Mouse (Mus musculus) embryonic fibroblast, embryonic 13.5 days (primary cell): Measurements from ENCODE around the gene Tep1. TPM values are rescaled to one million over a fixed set of nuclear protein-coding genes. Genes with fewer than 3 reads are reported as not detected.
"Not testable (repeated sequence)": the region's sequence is repeated elsewhere in the genome, so short reads cannot be mapped to it uniquely, and the experiment has no call there.

Experiments
- H3K27ac ChIP-seq: 2 replicates; pipeline ENCODE4 v1.5.1; 2012; ENCODE audit warnings: low read length, control low read depth, inconsistent platforms; ENCODE audit not compliant: insufficient read depth
- H3K4me1 ChIP-seq: 2 replicates; pipeline ENCODE4 v1.6.1; 2011; ENCODE audit warnings: low read length; ENCODE audit not compliant: control insufficient read depth, insufficient read depth
- H3K4me3 ChIP-seq: 2 replicates; pipeline ENCODE4 v1.5.1; 2011; ENCODE audit warnings: mild to moderate bottlenecking, control low read depth, low read length; ENCODE audit not compliant: insufficient read depth
- CTCF ChIP-seq: IDR thresholded peaks from 2 replicates; pipeline ENCODE4 v1.5.1; 2011; ENCODE audit warnings: mild to moderate bottlenecking, control low read depth, low read length, moderate library complexity, borderline replicate concordance; ENCODE audit not compliant: insufficient read depth
- POLR2A ChIP-seq: IDR thresholded peaks from 2 replicates; pipeline ENCODE4 v1.6.1; 2011; ENCODE audit warnings: low read depth, mild to moderate bottlenecking, control low read depth, low read length, moderate library complexity
- polyA plus RNA-seq: library from polyadenylated mRNA; stranded (reverse); fragments of >200 nt; gene quantifications from 2 replicates; pipeline ENCODE4 v1.2.4, GENCODE M21; 2011; ENCODE audit warnings: low read depth; ENCODE audit not compliant: missing spikeins, insufficient read length

Gene Tep1
- 26.1 and 30.5 TPM in 2 replicates for polyA plus RNA-seq

DNA sequence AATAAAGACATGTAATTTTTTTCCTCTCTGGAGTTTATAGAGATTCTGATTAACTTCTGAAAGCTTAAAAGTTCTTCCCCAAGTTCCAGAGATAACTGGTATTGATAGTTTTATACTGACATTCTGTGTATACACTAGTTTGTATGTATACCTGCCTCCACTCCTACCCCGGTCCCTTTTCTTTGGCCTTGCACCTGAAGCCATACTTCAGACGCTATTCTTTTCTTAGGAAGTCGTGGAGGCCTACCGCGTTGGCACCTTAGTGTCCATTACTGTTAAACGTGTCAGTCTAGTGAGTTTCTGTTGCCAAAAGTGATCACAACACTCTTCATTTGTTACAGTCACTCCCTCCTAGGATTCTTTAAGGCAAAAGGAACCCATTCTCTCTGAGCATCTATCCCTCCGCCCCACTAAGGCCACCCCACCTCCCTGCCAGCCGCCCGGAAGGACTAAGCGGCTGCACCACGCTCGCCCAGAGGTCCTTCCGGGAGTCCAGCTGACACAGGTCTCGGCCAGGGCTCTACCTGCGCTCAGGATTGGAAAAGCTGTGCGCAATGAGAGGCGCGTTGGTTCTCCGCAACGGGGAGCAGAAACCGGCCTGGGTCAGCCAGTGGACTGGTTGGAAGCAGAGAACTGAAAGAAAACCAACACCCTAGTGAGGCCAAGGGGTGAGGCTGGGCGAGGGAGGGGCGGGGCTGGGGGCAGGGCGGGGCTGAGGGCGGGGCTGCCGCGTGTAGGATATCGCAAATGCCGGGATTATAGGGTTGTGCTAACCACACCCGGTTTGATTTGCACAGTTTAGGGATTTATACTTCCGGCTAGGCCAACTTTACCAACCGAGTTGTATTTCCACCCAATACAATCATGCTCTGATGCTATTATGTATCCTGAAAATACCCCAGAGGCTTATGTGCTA lies at the start of gene Tep1:
Tep1 (minus strand) TSS at position 672 of the 916 bp plus-strand sequence.
- peak within 1 kb of the TSS; percentile 77 for H3K27ac ChIP-seq
- H3K4me3 ChIP-seq: peak within 1 kb of the TSS; percentile 65
- H3K4me1 ChIP-seq: no peaks in the 10 kb centered on the region
- TF ChIP-seq CTCF (no peak), POLR2A (peak; percentile 87)

DNA sequence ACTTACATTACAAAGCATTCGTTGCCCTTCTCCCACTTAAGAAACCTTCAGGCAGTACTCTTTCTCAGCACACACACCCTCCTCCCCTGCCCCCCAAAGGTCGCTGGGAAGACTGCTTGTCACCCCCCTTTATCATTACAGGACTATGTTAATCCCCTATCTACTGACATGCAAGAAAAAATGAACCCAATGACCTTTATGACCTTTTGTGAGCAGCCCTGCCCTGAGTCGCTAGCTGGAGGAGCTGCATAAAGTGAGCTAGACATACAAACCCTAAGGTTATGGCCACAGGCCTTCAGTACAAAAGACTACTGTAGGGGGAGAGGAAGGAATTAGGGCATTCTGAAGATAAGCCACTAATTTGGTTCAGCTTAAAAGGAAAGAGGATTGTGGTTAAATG lies 41.0 kb upstream of the Tep1 start:
- no peak overlapping the region for H3K27ac ChIP-seq
- TF ChIP-seq CTCF: no peak
- TF ChIP-seq POLR2A: no peak
- no peak overlapping the region for H3K4me3 ChIP-seq
- no peaks in the 10 kb centered on the region for H3K4me1 ChIP-seq

- Histone ChIP-seq H3K4me1 (no peaks in the 10 kb centered on the region), H3K4me3 (no peak overlapping the region), H3K27ac (no peak overlapping the region)
- TF ChIP-seq CTCF: no peak
- no peak for TF ChIP-seq POLR2A
These were observed 37.8 kb upstream of the Tep1 start for GRCm38 (mm10) chr14:50908126-50908525.

- H3K27ac ChIP-seq, H3K4me1 ChIP-seq, H3K4me3 ChIP-seq: not testable (repeated sequence)
These were observed 35.0 kb upstream of the Tep1 start for GRCm38 (mm10) chr14:50905327-50905726.

GRCm38 (mm10) chr14:50904828-50905129 lies 34.4 kb upstream of the Tep1 start:
- H3K27ac ChIP-seq: no peak overlapping the region
- TF ChIP-seq POLR2A (no peak), CTCF (no peak)
- H3K4me3 ChIP-seq: no peak overlapping the region
- no peaks in the 10 kb centered on the region; the same call in 1 of the 2 replicates for H3K4me1 ChIP-seq

DNA sequence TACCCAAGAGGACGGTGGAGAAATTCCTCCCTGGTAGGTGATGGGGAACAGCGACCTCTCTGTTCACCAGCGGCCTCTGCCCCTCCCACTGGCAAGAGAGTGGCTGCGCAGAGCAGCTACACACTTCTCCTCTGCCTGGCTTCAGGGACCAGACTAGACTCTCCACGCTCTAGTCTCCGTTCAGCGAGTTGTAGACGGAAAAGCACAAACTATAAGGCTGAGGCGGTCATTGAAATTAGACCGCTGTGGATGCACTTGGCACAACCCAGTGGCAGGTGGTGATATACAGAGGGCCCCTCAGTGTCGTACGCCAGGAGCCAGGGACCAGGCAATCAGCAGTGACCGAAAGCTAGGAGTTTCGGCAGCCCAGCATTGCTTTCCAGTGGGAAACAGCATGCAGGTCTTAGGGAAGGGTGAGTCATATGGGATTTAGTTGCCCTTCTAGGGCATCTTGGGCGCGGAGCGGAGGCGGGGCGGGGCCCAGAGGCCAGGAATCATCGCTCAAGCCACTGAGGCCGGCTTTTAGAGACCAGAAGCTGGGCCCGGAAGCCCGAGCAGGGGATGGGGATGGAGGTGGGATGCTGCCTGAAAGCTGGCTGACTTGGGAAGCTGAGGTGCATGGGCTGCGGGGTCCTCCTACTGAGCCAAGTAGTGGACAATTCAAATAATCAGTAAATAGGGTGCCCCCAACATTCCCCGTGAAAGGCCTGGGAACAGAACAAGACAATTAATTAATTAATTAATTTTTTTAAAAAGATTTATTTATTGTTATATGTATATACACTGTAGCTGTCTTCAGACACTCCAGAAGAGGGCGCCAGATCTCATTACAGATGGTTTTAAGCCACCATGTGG lies 33.8 kb upstream of the Tep1 start:
- TF ChIP-seq POLR2A (peak; percentile 60; the same call in 1 of the 2 replicates), CTCF (peak; percentile 53; the same call in 1 of the 2 replicates)
- Histone ChIP-seq H3K4me3 (peak overlapping the region; percentile 18), H3K27ac (peak overlapping the region; percentile 43), H3K4me1 (no peaks in the 10 kb centered on the region; the same call in 1 of the 2 replicates)

DNA sequence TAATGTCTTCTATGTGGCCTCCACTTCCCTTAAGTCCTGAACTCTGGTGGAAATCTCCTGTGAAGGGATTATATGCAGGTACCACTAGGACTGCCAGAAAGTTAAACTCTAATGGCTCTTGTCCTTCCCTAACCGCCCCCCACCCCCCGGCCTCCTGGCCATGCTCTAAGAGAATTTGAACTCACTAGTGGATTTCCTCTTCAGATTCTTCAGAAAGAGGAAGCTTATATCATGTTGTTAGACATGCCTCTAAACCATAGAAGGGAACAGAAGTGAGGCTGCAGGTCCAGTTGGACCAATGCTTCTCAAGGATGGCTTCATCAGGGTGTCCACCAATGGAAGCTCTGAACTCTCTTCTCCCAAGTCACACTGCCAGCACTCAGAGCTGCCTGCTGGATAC lies 27.6 kb upstream of the Tep1 start:
- not testable (repeated sequence) for H3K27ac ChIP-seq, H3K4me1 ChIP-seq, H3K4me3 ChIP-seq

DNA sequence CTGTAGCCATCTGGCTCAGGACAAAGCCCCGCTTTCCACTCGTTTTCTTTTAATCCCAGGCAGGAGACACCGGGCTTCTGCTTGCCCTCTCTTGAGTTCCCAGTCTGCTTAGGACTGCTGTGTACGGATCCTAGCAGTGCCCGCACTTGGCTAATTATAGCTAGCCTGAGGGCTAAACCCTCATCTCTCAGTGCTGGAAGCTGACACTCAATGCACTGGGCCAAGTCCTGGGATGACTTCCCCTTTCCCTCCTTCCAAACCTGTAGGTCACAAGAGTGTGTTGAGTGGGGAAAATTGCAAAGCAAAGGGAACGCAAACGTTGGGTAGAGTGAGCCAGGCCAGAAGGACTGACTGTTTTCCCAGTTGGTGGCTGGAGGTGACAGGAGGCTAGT lies 27.0 kb upstream of the Tep1 start, which contains the start of gene Klhl33:
Klhl33 (minus strand) TSS at position 134 of the 392 bp plus-strand sequence.
- peak within 1 kb of the TSS; percentile 71 for H3K27ac ChIP-seq
- H3K4me1 ChIP-seq: peaks cover 11% of the 10 kb centered on the region
- no peak within 1 kb of the TSS for H3K4me3 ChIP-seq
- TF ChIP-seq POLR2A (no peak), CTCF (no peak)

GRCm38 (mm10) chr14:50896747-50897373 lies 26.5 kb upstream of the Tep1 start:
- Histone ChIP-seq H3K4me1 (peaks cover 11% of the 10 kb centered on the region), H3K4me3 (no peak overlapping the region), H3K27ac (peak overlapping the region; percentile 71)
- TF ChIP-seq CTCF: no peak
- no peak for TF ChIP-seq POLR2A
